Mouse (Mus musculus) stomach, postnatal 0 days (tissue): ENCODE data around the gene Ppp6r1.

Experiments
- CTCF ChIP-seq: IDR thresholded peaks from 2 replicates; pipeline ENCODE4 v1.5.1; 2016; ENCODE audit warnings: antibody characterized with exemption, low read depth, mild to moderate bottlenecking, moderate library complexity
- EP300 ChIP-seq: optimal IDR thresholded peaks from 2 replicates; pipeline ENCODE3; 2016; ENCODE audit warnings: antibody characterized with exemption

DNA sequence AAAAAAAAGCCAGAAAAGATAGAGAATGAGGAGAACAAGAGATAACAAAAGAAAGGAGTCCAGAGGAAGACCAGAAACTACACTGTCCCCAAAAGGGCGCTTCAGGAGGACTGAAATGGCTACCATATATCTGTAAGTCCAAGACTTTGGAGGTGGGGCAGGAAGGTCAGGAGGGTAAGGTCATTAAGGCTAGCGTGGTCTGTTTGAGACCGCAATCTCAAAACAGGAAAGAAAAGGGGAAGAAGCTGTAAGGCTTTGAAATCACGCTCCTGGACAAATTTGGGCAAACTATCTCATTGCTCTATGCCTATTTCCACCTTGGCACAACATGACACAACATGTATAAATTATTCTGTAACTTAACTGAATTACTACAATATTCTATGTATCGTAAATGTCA is 24.5 kb upstream of the Ppp6r1 start:
- TF ChIP-seq EP300, result no peak
- TF ChIP-seq CTCF, result no peak
